Mouse (Mus musculus): ENCODE results near the gene Parp6. TPM values are rescaled to one million over a fixed set of nuclear protein-coding genes. Genes with fewer than 3 reads are reported as not detected.

Parp6 gene
- 20.2 TPM for polyA plus RNA-seq (2014; fragmentation: Illumina TruSeq; extraction: RNeasy Lipid Tissue Mini Kit (QIAGEN cat#74804); ENCODE audit: low read depth, low replicate concordance)

GRCm38 (mm10) chr9:59616622-59617306, at the start of gene Parp6:
Parp6 (plus strand) TSS chr9:59617284.

GRCm38 (mm10) chr9:59577844-59578504, 39.1 kb upstream of the Parp6 start, which contains the start of gene Celf6:
Celf6 (plus strand) TSS chr9:59577917.

GRCm38 (mm10) chr9:59655958-59656634, 39.0 kb downstream of the Parp6 start, which contains the start of gene Pkm:
Pkm (plus strand) TSS chr9:59656368.

DNA sequence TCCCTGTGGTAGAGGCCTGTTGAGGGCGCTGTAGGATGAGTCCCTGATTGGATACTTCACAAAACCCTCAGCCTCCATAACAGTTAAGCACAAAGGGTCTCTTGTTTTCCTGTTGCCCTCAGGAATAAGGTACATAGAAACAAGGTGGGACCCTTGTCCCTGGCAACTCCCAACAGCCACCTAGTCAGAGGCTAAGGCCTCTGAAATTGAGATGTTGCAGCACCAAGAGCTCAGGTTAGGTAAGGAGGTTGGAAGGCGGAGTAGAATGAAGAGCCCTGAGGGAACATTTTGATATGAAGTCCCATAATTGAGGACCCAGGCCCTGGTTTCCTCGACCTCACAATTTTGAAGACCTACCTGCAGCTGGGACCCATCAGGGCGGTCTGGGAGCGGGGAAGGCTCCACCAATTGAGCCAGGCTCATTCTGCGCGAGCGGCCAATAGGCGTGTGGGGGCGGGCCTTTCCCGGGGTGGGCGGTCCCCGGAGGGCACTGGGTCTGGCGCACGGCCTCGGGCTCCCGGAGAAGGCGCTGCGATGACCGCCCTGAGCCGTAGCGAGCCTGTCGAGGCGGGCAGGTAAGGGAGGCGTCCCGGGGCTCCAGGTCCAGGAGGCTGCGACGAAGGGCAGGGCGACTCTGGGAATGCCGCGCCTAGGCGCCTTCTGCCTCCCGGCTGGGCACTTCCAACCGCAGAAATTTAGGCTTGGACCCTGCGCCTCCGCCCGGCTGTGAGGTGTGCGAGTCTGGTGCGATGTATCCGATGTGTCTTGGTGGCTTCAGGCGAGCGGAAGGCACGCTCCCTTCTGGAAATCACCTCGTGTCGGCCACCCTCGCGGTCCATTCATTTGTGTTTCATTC, 62.8 kb downstream of the Parp6 start, which contains the start of gene Gramd2:
Gene Gramd2, plus strand, starts transcription at position 467 of the 856 bp plus-strand sequence.

Other genes with a start within 250 kb of the Parp6 start
- gene Arih1, start 130.7 kb upstream of the Parp6 start, polyA plus RNA-seq (2014; fragmentation: Illumina TruSeq; extraction: RNeasy Lipid Tissue Mini Kit (QIAGEN cat#74804); ENCODE audit: low read depth, low replicate concordance), result 43.0 TPM
- 74.1 TPM for gene Hexa, start 77.7 kb upstream of the Parp6 start, polyA plus RNA-seq (2014; fragmentation: Illumina TruSeq; extraction: RNeasy Lipid Tissue Mini Kit (QIAGEN cat#74804); ENCODE audit: low read depth, low replicate concordance)
- 0.84 TPM for gene Tmem202, start 77.4 kb upstream of the Parp6 start, polyA plus RNA-seq (2014; fragmentation: Illumina TruSeq; extraction: RNeasy Lipid Tissue Mini Kit (QIAGEN cat#74804); ENCODE audit: low read depth, low replicate concordance)
- gene Celf6, start 39.4 kb upstream of the Parp6 start, polyA plus RNA-seq (2014; fragmentation: Illumina TruSeq; extraction: RNeasy Lipid Tissue Mini Kit (QIAGEN cat#74804); ENCODE audit: low read depth, low replicate concordance), result 0.65 TPM
- 1,037 TPM for gene Pkm, start 39.1 kb downstream of the Parp6 start, polyA plus RNA-seq (2014; fragmentation: Illumina TruSeq; extraction: RNeasy Lipid Tissue Mini Kit (QIAGEN cat#74804); ENCODE audit: low read depth, low replicate concordance)
- gene Gramd2, start 62.9 kb downstream of the Parp6 start, polyA plus RNA-seq (2014; fragmentation: Illumina TruSeq; extraction: RNeasy Lipid Tissue Mini Kit (QIAGEN cat#74804); ENCODE audit: low read depth, low replicate concordance), result not detected
- 8.3 TPM for gene Senp8, start 133.4 kb downstream of the Parp6 start, polyA plus RNA-seq (2014; fragmentation: Illumina TruSeq; extraction: RNeasy Lipid Tissue Mini Kit (QIAGEN cat#74804); ENCODE audit: low read depth, low replicate concordance)
- gene Myo9a, start 133.6 kb downstream of the Parp6 start, polyA plus RNA-seq (2014; fragmentation: Illumina TruSeq; extraction: RNeasy Lipid Tissue Mini Kit (QIAGEN cat#74804); ENCODE audit: low read depth, low replicate concordance), result 6.6 TPM

Data from heart, adult 10 weeks (tissue).